Mouse (Mus musculus): ENCODE results near the gene Sugp1. TPM values are rescaled to one million over a fixed set of nuclear protein-coding genes. Genes with fewer than 3 reads are reported as not detected.

Sugp1 gene
- polyA plus RNA-seq (2017; shearing (Covaris generic)): 78.6 TPM

GRCm38 (mm10) chr8:70042583-70043455 lies at the start of gene Sugp1, which contains the start of gene Mau2:
Gene Sugp1, plus strand, starts transcription at chr8:70042813.
Gene Mau2, minus strand, starts transcription at chr8:70042734.

DNA sequence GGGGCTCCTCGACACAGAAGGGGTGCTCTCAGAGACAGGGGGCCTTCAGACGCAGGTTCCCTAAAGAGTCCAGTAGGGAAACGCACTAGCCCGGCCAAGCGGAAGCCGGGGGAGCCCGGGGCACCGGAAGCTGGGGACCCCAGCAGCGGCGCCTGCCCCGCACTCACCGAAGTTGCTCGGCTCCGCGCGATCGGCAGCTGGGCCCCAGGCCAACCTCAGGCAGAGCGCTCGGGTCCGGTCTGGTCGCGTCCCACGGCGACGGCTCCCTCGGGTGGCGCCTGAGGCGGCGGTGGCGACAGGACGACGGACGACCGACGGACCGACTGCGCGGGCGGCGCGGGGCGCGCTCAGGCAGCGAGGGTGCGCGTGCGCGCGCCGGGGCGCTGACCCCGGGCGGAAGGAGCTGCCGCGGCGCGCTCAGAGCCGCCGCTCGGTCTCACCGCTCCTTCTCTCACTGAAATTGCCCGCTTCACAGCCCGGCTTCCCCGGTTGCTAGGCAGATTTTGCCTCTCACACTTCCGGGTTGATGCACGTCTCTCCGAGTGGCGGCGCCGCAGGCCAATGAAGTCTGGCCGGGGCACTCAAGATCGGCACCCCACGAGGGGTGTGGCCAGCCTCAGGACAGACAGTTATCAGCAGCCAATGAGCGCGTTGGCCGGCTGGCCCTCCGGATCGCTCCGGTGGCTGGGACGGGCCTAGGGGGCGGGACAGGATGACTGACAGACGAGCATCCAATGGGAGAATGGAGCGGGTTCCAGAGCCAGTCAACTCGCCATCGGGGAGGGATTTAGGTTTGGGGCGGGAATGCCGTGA lies 46.6 kb upstream of the Sugp1 start, which contains the start of gene Gatad2a:
Gene Gatad2a, minus strand, starts transcription at position 609 of the 813 bp plus-strand sequence.

DNA sequence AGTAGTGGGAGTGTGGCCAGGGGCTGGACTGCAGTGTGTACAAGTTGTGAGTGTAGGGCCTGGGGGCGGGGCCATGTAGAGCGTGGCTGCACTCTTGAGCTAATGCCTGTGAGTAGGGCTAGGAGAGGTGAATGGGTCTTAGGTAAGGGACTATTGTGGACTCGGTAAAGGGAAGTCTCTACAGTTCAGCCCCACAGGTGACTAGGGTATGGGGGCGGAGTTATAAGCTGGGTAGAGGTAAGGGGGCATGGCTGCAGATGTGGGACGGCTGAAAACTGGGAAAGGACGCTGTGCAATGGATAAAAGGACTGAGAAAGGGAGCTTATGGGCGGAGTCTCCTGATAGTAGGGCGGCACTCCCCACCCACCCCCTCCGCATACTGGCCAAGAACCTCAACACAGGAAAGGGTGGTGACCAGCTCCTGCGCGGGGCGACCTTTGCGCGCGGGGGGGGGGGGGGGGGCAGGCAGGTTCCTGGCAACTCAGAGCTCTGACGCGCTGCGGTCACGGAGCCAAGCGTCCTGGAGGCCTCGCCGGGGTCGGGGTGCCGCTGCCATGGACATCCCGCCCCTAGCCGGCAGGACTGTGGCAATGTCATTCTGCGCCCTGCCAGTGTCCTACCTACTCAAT lies 29.9 kb downstream of the Sugp1 start, which contains the start of gene Tm6sf2:
Gene Tm6sf2, plus strand, starts transcription at position 484 of the 629 bp plus-strand sequence.

GRCm38 (mm10) chr8:70083285-70083684 lies 40.7 kb downstream of the Sugp1 start, which contains the start of gene Hapln4:
Gene Hapln4, plus strand, starts transcription at chr8:70083457.

DNA sequence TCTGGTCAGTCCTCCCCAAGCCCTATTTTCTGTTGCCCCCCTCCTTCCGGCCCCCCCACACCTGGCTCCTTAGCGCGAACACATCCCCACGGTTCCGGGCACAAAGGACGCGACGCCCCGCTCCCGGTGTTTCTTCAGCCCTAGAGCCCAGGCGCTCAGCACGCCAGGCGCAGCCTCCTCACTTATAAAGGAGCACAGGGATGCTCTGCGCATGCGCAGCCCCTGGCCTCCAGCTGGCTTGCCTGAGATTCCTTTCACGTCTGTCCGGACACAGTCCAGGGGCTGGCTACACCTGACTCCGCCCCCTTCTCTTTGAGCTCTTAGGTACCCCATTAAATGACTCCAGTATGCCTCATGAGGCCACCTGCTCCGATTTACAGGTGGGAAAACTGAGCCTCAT lies 78.1 kb downstream of the Sugp1 start, which contains the start of gene Ncan:
Gene Ncan, minus strand, starts transcription at position 207 of the 400 bp plus-strand sequence.

Other genes with a start within 250 kb of the Sugp1 start
- 178 TPM for gene Gmip, start 234.1 kb upstream of the Sugp1 start, polyA plus RNA-seq (2017; shearing (Covaris generic))
- 0.61 TPM for gene Lpar2, start 220.4 kb upstream of the Sugp1 start, polyA plus RNA-seq (2017; shearing (Covaris generic))
- gene Pbx4, start 210.3 kb upstream of the Sugp1 start, polyA plus RNA-seq (2017; shearing (Covaris generic)): 24.6 TPM
- not detected for gene Cilp2, start 155.1 kb upstream of the Sugp1 start, polyA plus RNA-seq (2017; shearing (Covaris generic))
- 3.4 TPM for gene Tssk6, start 140.6 kb upstream of the Sugp1 start, polyA plus RNA-seq (2017; shearing (Covaris generic))
- gene Ndufa13, start 140.3 kb upstream of the Sugp1 start, polyA plus RNA-seq (2017; shearing (Covaris generic)): 190 TPM
- gene Yjefn3, start 140.1 kb upstream of the Sugp1 start, polyA plus RNA-seq (2017; shearing (Covaris generic)): not detected
- gene Gatad2a, start 46.4 kb upstream of the Sugp1 start, polyA plus RNA-seq (2017; shearing (Covaris generic)): 29.4 TPM
- gene Mau2, start 79 bp upstream of the Sugp1 start, polyA plus RNA-seq (2017; shearing (Covaris generic)): 50.6 TPM
- 0.37 TPM for gene Tm6sf2, start 30.1 kb downstream of the Sugp1 start, polyA plus RNA-seq (2017; shearing (Covaris generic))
- gene Hapln4, start 40.6 kb downstream of the Sugp1 start, polyA plus RNA-seq (2017; shearing (Covaris generic)): not detected
- not detected for gene Ncan, start 78.1 kb downstream of the Sugp1 start, polyA plus RNA-seq (2017; shearing (Covaris generic))
- 59.8 TPM for gene Nr2c2ap, start 88.5 kb downstream of the Sugp1 start, polyA plus RNA-seq (2017; shearing (Covaris generic))
- gene Rfxank, start 96.3 kb downstream of the Sugp1 start, polyA plus RNA-seq (2017; shearing (Covaris generic)): 45.4 TPM
- 66.7 TPM for gene Borcs8, start 96.7 kb downstream of the Sugp1 start, polyA plus RNA-seq (2017; shearing (Covaris generic))
- gene Mef2b, start 96.9 kb downstream of the Sugp1 start, polyA plus RNA-seq (2017; shearing (Covaris generic)): 2.1 TPM
- gene Tmem161a, start 129.5 kb downstream of the Sugp1 start, polyA plus RNA-seq (2017; shearing (Covaris generic)): 64.2 TPM
- 14.6 TPM for gene Slc25a42, start 169.5 kb downstream of the Sugp1 start, polyA plus RNA-seq (2017; shearing (Covaris generic))
- gene Sugp2, start 191.4 kb downstream of the Sugp1 start, polyA plus RNA-seq (2017; shearing (Covaris generic)): 37.7 TPM
- 15.6 TPM for gene Armc6, start 191.7 kb downstream of the Sugp1 start, polyA plus RNA-seq (2017; shearing (Covaris generic))
- 1.3 TPM for gene Homer3, start 240.0 kb downstream of the Sugp1 start, polyA plus RNA-seq (2017; shearing (Covaris generic))

Measured in inflammation-experienced regulatory T-cells, adult 16 weeks (primary cell).